Mouse (Mus musculus) MEL (cell line): ENCODE measurements at regions not wholly inside any gene's neighbourhood (a gene's known extent, or its start where the extent isn't known, plus 50 kb on each side); places are given as distances from the start of the nearest gene placed in this dataset.

Source experiments
- CHD2 ChIP-seq: IDR thresholded peaks from 2 replicates; pipeline ENCODE4 v1.6.1; 2011; ENCODE audit warnings: low read length, improper control_type of control experiment
- CTCF ChIP-seq, 3 experiments: IDR thresholded peaks in 2 of 3; conservative IDR thresholded peaks in 1 of 3; 2 replicates each; pipeline ENCODE4 v1.5.1; 2011 to 2012; ENCODE audit warnings: low read length in 3 of 3, low read depth in 2 of 3, mild to moderate bottlenecking in 2 of 3, improper control_type of control experiment in 1 of 3, inconsistent platforms in 1 of 3, mixed read lengths in 1 of 3, moderate library complexity in 1 of 3; ENCODE audit not compliant: control insufficient read depth in 1 of 3, insufficient read depth in 1 of 3, poor library complexity in 1 of 3, severe bottlenecking in 1 of 3
- GATA1 ChIP-seq: IDR thresholded peaks from 2 replicates; pipeline ENCODE4 v1.6.1; 2011; ENCODE audit warnings: low read depth, low read length, improper control_type of control experiment
- NELFE ChIP-seq: IDR thresholded peaks from 2 replicates; pipeline ENCODE4 v1.6.1; 2011; ENCODE audit warnings: low read depth, low read length, improper control_type of control experiment
- TCF12 ChIP-seq: IDR thresholded peaks from 2 replicates; pipeline ENCODE4 v1.6.1; 2014; ENCODE audit warnings: low read depth, mild to moderate bottlenecking, inconsistent platforms, low read length, improper control_type of control experiment, moderate library complexity

- no peak for TF ChIP-seq CHD2
- TF ChIP-seq CTCF (IDR thresholded peaks at IDR 0.05 in 2 of 3, conservative IDR thresholded peaks at IDR 0.05 in 1 of 3; ENCODE audit: control insufficient read depth in 1 of 3, insufficient read depth in 1 of 3, low read depth in 2 of 3, low read length in 3 of 3, poor library complexity in 1 of 3, severe bottlenecking in 1 of 3): no peak
- TF ChIP-seq NELFE: no peak
- no peak for TF ChIP-seq GATA1
- TF ChIP-seq TCF12: no peak
Observed at GRCm38 (mm10) chr9:41303494-41303828, 142.0 kb upstream of the Ubash3b start.
